In genomic region chr10:62331296-62331695, GRCm38 (mm10) we compare ENCODE assay signal across 17 mouse cellular contexts. TPM values are rescaled to one million over a fixed set of nuclear protein-coding genes. Genes with fewer than 3 reads are reported as not detected.
DNase-seq lines count a peak whose midpoint lies in the region; ATAC-seq lines count a peak whose summit lies in the region.
"Had no signal": no experiment of that assay in that cellular context is flagged by ENCODE, and none has a peak within 500 bp of the region (broad histone marks: within the 10 kb centered on the region; RNA-seq: fewer than 3 reads in every experiment).

No protein-coding gene starts in this region.

- no peak overlapping the region for H3K4me3 ChIP-seq in forebrain, embryonic 10.5 days
- H3K4me3 ChIP-seq in forebrain, embryonic 14.5 days (ENCODE audit: low read depth, low read length), result no peak overlapping the region
- H3K4me3 ChIP-seq in heart, embryonic 16.5 days (ENCODE audit: low read length), result no peak overlapping the region
- no peak overlapping the region for H3K4me3 ChIP-seq in embryonic facial prominence, embryonic 10.5 days
- H3K4me3 ChIP-seq: hindbrain, embryonic 12.5 days; limb, embryonic 13.5 days; lung, embryonic 15.5 days; midbrain, embryonic 10.5 days had no signal

- H3K27ac ChIP-seq in forebrain, embryonic 10.5 days, result peak overlapping the region; percentile 31; the same call in 1 of the 2 replicates
- H3K27ac ChIP-seq in forebrain, embryonic 14.5 days (ENCODE audit: low read depth, low read length), result no peak overlapping the region
- H3K27ac ChIP-seq in heart, embryonic 16.5 days (ENCODE audit: low read length), result peak overlapping the region; percentile 95
- H3K27ac ChIP-seq in embryonic facial prominence, embryonic 10.5 days (replicated peaks), result no peak overlapping the region
- H3K27ac ChIP-seq: hindbrain, embryonic 12.5 days; limb, embryonic 13.5 days; lung, embryonic 15.5 days; macrophage; midbrain, embryonic 10.5 days had no signal

- no peak for ATAC-seq in forebrain, embryonic 14.5 days
- no peak for ATAC-seq in heart, embryonic 16.5 days (replicated peaks; ENCODE audit: extremely low read depth, insufficient read depth, low FRiP score)
- ATAC-seq: forebrain, postnatal 0 days; Patski had no signal

- H3K36me3 ChIP-seq in forebrain, embryonic 10.5 days (replicated peaks), result no peaks in the 10 kb centered on the region
- H3K36me3 ChIP-seq in forebrain, embryonic 14.5 days (ENCODE audit: control insufficient read depth, insufficient read depth, low read length), result no peaks in the 10 kb centered on the region
- 0 out of 2 replicates have a peak, but pooled peaks cover 2% of the 10 kb centered on the region for H3K36me3 ChIP-seq in heart, embryonic 16.5 days (ENCODE audit: control insufficient read depth, insufficient read depth)
- H3K36me3 ChIP-seq in embryonic facial prominence, embryonic 10.5 days (replicated peaks), result no peaks in the 10 kb centered on the region
- H3K36me3 ChIP-seq: hindbrain, embryonic 12.5 days; limb, embryonic 13.5 days; lung, embryonic 15.5 days; midbrain, embryonic 10.5 days had no signal

- H3K4me1 ChIP-seq in forebrain, embryonic 10.5 days, result peaks cover 58% of the 10 kb centered on the region
- H3K4me1 ChIP-seq in forebrain, embryonic 14.5 days (ENCODE audit: control insufficient read depth, insufficient read depth, low read length), result 0 out of 2 replicates have a peak, but pooled peaks cover 6% of the 10 kb centered on the region
- H3K4me1 ChIP-seq in heart, embryonic 16.5 days (ENCODE audit: control insufficient read depth, insufficient read depth, low read length), result peaks cover 87% of the 10 kb centered on the region
- peaks cover 53% of the 10 kb centered on the region for H3K4me1 ChIP-seq in embryonic facial prominence, embryonic 10.5 days

- H3K9me3 ChIP-seq in forebrain, embryonic 10.5 days, result no peaks in the 10 kb centered on the region
- H3K9me3 ChIP-seq in forebrain, embryonic 14.5 days (replicated peaks; ENCODE audit: control insufficient read depth, low read length), result no peaks in the 10 kb centered on the region
- H3K9me3 ChIP-seq in heart, embryonic 16.5 days (replicated peaks; ENCODE audit: control insufficient read depth, low read length), result no peaks in the 10 kb centered on the region
- no peaks in the 10 kb centered on the region for H3K9me3 ChIP-seq in embryonic facial prominence, embryonic 10.5 days
- H3K9me3 ChIP-seq: hindbrain, embryonic 12.5 days; limb, embryonic 13.5 days; lung, embryonic 15.5 days; midbrain, embryonic 10.5 days had no signal

- no peaks in the 10 kb centered on the region for H3K27me3 ChIP-seq in forebrain, embryonic 10.5 days (ENCODE audit: poor library complexity, severe bottlenecking)
- no peaks in the 10 kb centered on the region for H3K27me3 ChIP-seq in forebrain, embryonic 14.5 days (replicated peaks; ENCODE audit: control insufficient read depth, insufficient read depth, low read length)
- no peaks in the 10 kb centered on the region for H3K27me3 ChIP-seq in heart, embryonic 16.5 days (ENCODE audit: control insufficient read depth, insufficient read depth, low read length)
- no peaks in the 10 kb centered on the region for H3K27me3 ChIP-seq in embryonic facial prominence, embryonic 10.5 days (replicated peaks; ENCODE audit: low read depth, poor library complexity, severe bottlenecking)
- H3K27me3 ChIP-seq: hindbrain, embryonic 12.5 days; limb, embryonic 13.5 days; lung, embryonic 15.5 days; Patski had no signal

- WGBS in forebrain, embryonic 10.5 days, result 95% methylated on average over 9 of the region's 9 CpGs
- WGBS in forebrain, embryonic 14.5 days, result 94% methylated on average over 9 of the region's 9 CpGs
- WGBS in heart, embryonic 16.5 days, result 91% methylated on average over 9 of the region's 9 CpGs
- 93% methylated on average over 9 of the region's 9 CpGs for WGBS in embryonic facial prominence, embryonic 10.5 days

- H3K4me2 ChIP-seq in forebrain, embryonic 14.5 days (ENCODE audit: low read length), result no peak overlapping the region
- H3K4me2 ChIP-seq in heart, embryonic 16.5 days (ENCODE audit: low read depth, low read length), result no peak overlapping the region
- H3K4me2 ChIP-seq: hindbrain, embryonic 12.5 days; limb, embryonic 13.5 days had no signal

- no peak for DNase-seq in forebrain, embryonic 10.5 days (ENCODE audit: extremely low spot score, low spot score)
- DNase-seq in forebrain, embryonic 14.5 days (ENCODE audit: low spot score), result no peak
- DNase-seq in heart, adult 18-20 months, result no peak
- DNase-seq in cerebellum, adult 9-11 months, result peak; percentile 55
- DNase-seq in embryonic facial prominence, embryonic 10.5 days (ENCODE audit: low spot score), result no peak
- DNase-seq in adrenal gland, postnatal 36 days, result no peak
- DNase-seq: adrenal gland, adult 8-10 months; forebrain, postnatal 0 days; kidney, adult 18-20 months; thymus, adult 2 months had no signal

- H3K9ac ChIP-seq in forebrain, embryonic 14.5 days (ENCODE audit: low read length), result no peak overlapping the region
- no peak overlapping the region for H3K9ac ChIP-seq in heart, embryonic 16.5 days (ENCODE audit: low read length)
- H3K9ac ChIP-seq: forebrain, postnatal 0 days; hindbrain, embryonic 12.5 days; limb, embryonic 13.5 days; lung, embryonic 15.5 days had no signal

RNA-seq across cellular contexts. Expression of gene Hk1, which starts 48.4 kb away (rescaled TPM):
- 29.4 and 30.0 TPM in 2 replicates for polyA plus RNA-seq in forebrain, embryonic 10.5 days (2016; fragmentation: Nextera tagmentation; extraction: Ambion mirVana)
- 31.0 and 48.9 TPM in 2 replicates for polyA plus RNA-seq in forebrain, embryonic 14.5 days (2014; fragmentation: Nextera tagmentation; extraction: Ambion mirVana)
- polyA plus RNA-seq in heart, embryonic 16.5 days (2015; fragmentation: Nextera tagmentation; extraction: Ambion mirVana), result 232 and 240 TPM in 2 replicates
- total RNA-seq in heart, adult 18-20 months (2021), result 100 to 1,000 TPM; 104 to 110 TPM
- 29.1 and 31.7 TPM in 2 replicates for polyA plus RNA-seq in embryonic facial prominence, embryonic 10.5 days (2016; fragmentation: Nextera tagmentation; extraction: Ambion mirVana)
- 10 to 100 TPM; 25.3 to 25.9 TPM for total RNA-seq in adrenal gland, postnatal 36 days (2021)

Comparison
In these comparisons a context has a peak if more than half of its experiments do, and no peak if none do; other contexts are left out.
1. H3K27ac ChIP-seq: peak in forebrain, embryonic 10.5 days (single experiment) and heart, embryonic 16.5 days (single experiment); none in forebrain, embryonic 14.5 days (single experiment) and embryonic facial prominence, embryonic 10.5 days (single experiment).